Comparison of ENCODE assay signal across 9 mouse cellular contexts in genomic region chr4:100498192-100498591, GRCm38 (mm10). TPM values are rescaled to one million over a fixed set of nuclear protein-coding genes. Genes with fewer than 3 reads are reported as not detected.
DNase-seq lines count a peak whose midpoint lies in the region; ATAC-seq and TF ChIP-seq lines count a peak whose summit lies in the region.
"Had no signal": no experiment of that assay in that cellular context is flagged by ENCODE, and none has a peak within 500 bp of the region (broad histone marks: within the 10 kb centered on the region; RNA-seq: fewer than 3 reads in every experiment).

No protein-coding gene starts in this region.

- 65% methylated on average over 6 of the region's 6 CpGs for WGBS in forebrain, postnatal 0 days
- 56% methylated on average over 6 of the region's 6 CpGs for WGBS in forebrain, embryonic 12.5 days

- no peak overlapping the region for H3K4me2 ChIP-seq in forebrain, postnatal 0 days (ENCODE audit: low read depth)
- H3K4me2 ChIP-seq in forebrain, embryonic 12.5 days = no peak overlapping the region
- H3K4me2 ChIP-seq: liver, embryonic 15.5 days had no signal

- no peaks in the 10 kb centered on the region for H3K27me3 ChIP-seq in forebrain, postnatal 0 days (ENCODE audit: insufficient read depth, low read length)
- H3K27me3 ChIP-seq in forebrain, embryonic 12.5 days = no peaks in the 10 kb centered on the region
- H3K27me3 ChIP-seq: liver, embryonic 15.5 days had no signal

- H3K27ac ChIP-seq in forebrain, postnatal 0 days (ENCODE audit: low read depth, low read length) = no peak overlapping the region
- no peak overlapping the region for H3K27ac ChIP-seq in forebrain, embryonic 12.5 days
- H3K27ac ChIP-seq: liver, embryonic 15.5 days had no signal

- no peak overlapping the region for H3K9ac ChIP-seq in forebrain, postnatal 0 days
- no peak overlapping the region for H3K9ac ChIP-seq in forebrain, embryonic 12.5 days
- H3K9ac ChIP-seq: liver, embryonic 15.5 days had no signal

- TF ChIP-seq CTCF in forebrain, postnatal 0 days (IDR thresholded peaks at IDR 0.05; ENCODE audit: low read depth) = peak; percentile 35; the same call in 1 of the 2 replicates

- no peak for ATAC-seq in forebrain, postnatal 0 days
- no peak for ATAC-seq in forebrain, embryonic 12.5 days (ENCODE audit: low FRiP score)
- ATAC-seq in activated CD4-positive, CD25-positive, alpha-beta regulatory T cell, adult 4 months = no peak

- H3K4me1 ChIP-seq in forebrain, postnatal 0 days (ENCODE audit: insufficient read depth) = no peaks in the 10 kb centered on the region
- H3K4me1 ChIP-seq in forebrain, embryonic 12.5 days = no peaks in the 10 kb centered on the region
- H3K4me1 ChIP-seq: liver, embryonic 15.5 days had no signal

- no peaks in the 10 kb centered on the region for H3K9me3 ChIP-seq in forebrain, postnatal 0 days (ENCODE audit: low read length)
- H3K9me3 ChIP-seq in forebrain, embryonic 12.5 days = no peaks in the 10 kb centered on the region
- H3K9me3 ChIP-seq: liver, embryonic 15.5 days had no signal

- DNase-seq in forebrain, postnatal 0 days = peak; percentile 13
- peak; percentile 21 for DNase-seq in left cerebral cortex, postnatal 4 days
- no peak for DNase-seq in left cerebral cortex, postnatal 36 days (ENCODE audit: low spot score in 2 of 2)
- peak; percentile 12 for DNase-seq in adipocyte (ENCODE audit: low spot score)
- peak; percentile 56 for DNase-seq in lung, postnatal 10 days
- DNase-seq in c-Kit-positive CD71-positive TER-119-positive erythroid progenitor cells, embryonic 14.5 days (ENCODE audit: low spot score) = no peak

- no peak overlapping the region for H3K4me3 ChIP-seq in forebrain, postnatal 0 days (ENCODE audit: low read depth, low read length)
- no peak overlapping the region for H3K4me3 ChIP-seq in forebrain, embryonic 12.5 days (replicated peaks)
- H3K4me3 ChIP-seq: liver, embryonic 15.5 days had no signal

- H3K36me3 ChIP-seq in forebrain, postnatal 0 days (ENCODE audit: insufficient read depth) = no peaks in the 10 kb centered on the region
- H3K36me3 ChIP-seq in forebrain, embryonic 12.5 days (replicated peaks) = no peaks in the 10 kb centered on the region
- H3K36me3 ChIP-seq: liver, embryonic 15.5 days had no signal

- intact Hi-C loops in left cerebral cortex, postnatal 4 days (cut with DNase I) = no loop called here
- intact Hi-C loops in left cerebral cortex, postnatal 36 days (cut with DNase I) = no loop called here

RNA-seq across cellular contexts. Expression of gene Ube2u, which starts 19.5 kb away (rescaled TPM):
- not detected in 2 replicates for total RNA-seq in forebrain, postnatal 0 days (2014; rRNA removed)
- 0.13 and 0.18 TPM in 2 replicates for polyA plus RNA-seq in forebrain, postnatal 0 days (2015; fragmentation: Nextera tagmentation; extraction: Ambion mirVana)
- 0.69 and 0.88 TPM in 2 replicates for polyA plus RNA-seq in forebrain, embryonic 12.5 days (2016; fragmentation: Nextera tagmentation; extraction: Ambion mirVana)
- total RNA-seq in left cerebral cortex, postnatal 4 days (2021) = not detected
- total RNA-seq in left cerebral cortex, postnatal 36 days (2021) = not detected
- polyA plus RNA-seq in activated CD4-positive, CD25-positive, alpha-beta regulatory T cell, adult 4 months (2017; shearing (Covaris generic)) = not detected

Comparison
In these comparisons a context has a peak if more than half of its experiments do, and no peak if none do; other contexts are left out.
1. DNase-seq: peak in forebrain, postnatal 0 days (single experiment), left cerebral cortex, postnatal 4 days (single experiment), adipocyte (single experiment) and lung, postnatal 10 days (single experiment); none in left cerebral cortex, postnatal 36 days (0 of 2) and c-Kit-positive CD71-positive TER-119-positive erythroid progenitor cells, embryonic 14.5 days (single experiment).